Mouse (Mus musculus) spleen, embryonic (tissue): ENCODE data around the gene B4galt2.

Source experiments
- CTCF ChIA-PET: fragments of 350-600 bp; sonication (Branson Sonifier 250); formaldehyde crosslinking; loops from one replicate; lab custom pipeline; 2022; lab: Charles Lee

Gene B4galt2

GRCm38 (mm10) chr4:117882701-117883691 lies at the start of gene B4galt2:
Gene B4galt2, minus strand, starts transcription at chr4:117883487.
- CTCF ChIA-PET, result no interaction called here

- CTCF ChIA-PET, result no interaction called here
Observed at GRCm38 (mm10) chr4:117929391-117929881, 46.1 kb upstream of the B4galt2 start, which contains the start of gene Artn. Gene Artn, minus strand, starts transcription at chr4:117929763.

- CTCF ChIA-PET, result no interaction called here
Observed at GRCm38 (mm10) chr4:117928699-117929241, 45.5 kb upstream of the B4galt2 start.

- CTCF ChIA-PET, result no interaction called here
Observed at GRCm38 (mm10) chr4:117928234-117928633, 44.9 kb upstream of the B4galt2 start.

- CTCF ChIA-PET, result no interaction called here
Observed at GRCm38 (mm10) chr4:117926545-117927482, 43.5 kb upstream of the B4galt2 start.

GRCm38 (mm10) chr4:117924916-117925315 lies 41.6 kb upstream of the B4galt2 start:
- CTCF ChIA-PET, result interaction anchor here (0.8 kb wide), 2 partner anchors 40 to 248 kb away, joined by 3 to 4 read pairs; no protein-coding TSS in a partner anchor

- CTCF ChIA-PET, result no interaction called here
Observed at GRCm38 (mm10) chr4:117923450-117923849, 40.2 kb upstream of the B4galt2 start.

- CTCF ChIA-PET, result interaction anchor here (0.7 kb wide), 1 partner anchor 1437 kb away, joined by 15 read pairs; no protein-coding TSS in a partner anchor
Observed at GRCm38 (mm10) chr4:117921358-117921757, 38.1 kb upstream of the B4galt2 start.

- CTCF ChIA-PET, result no interaction called here
Observed at GRCm38 (mm10) chr4:117918762-117919161, 35.5 kb upstream of the B4galt2 start.

GRCm38 (mm10) chr4:117918261-117918660 lies 35.0 kb upstream of the B4galt2 start:
- CTCF ChIA-PET, result no interaction called here

- CTCF ChIA-PET, result no interaction called here
Observed at GRCm38 (mm10) chr4:117917847-117918246, 34.6 kb upstream of the B4galt2 start.

GRCm38 (mm10) chr4:117917402-117917801 lies 34.1 kb upstream of the B4galt2 start:
- CTCF ChIA-PET, result interaction anchor here (0.7 kb wide), 1 partner anchor 366 kb away, joined by 3 read pairs; no protein-coding TSS in a partner anchor

- CTCF ChIA-PET, result interaction anchor here (1.4 kb wide), 1 partner anchor 14 kb away, joined by 3 read pairs; no protein-coding TSS in a partner anchor
Observed at GRCm38 (mm10) chr4:117916386-117916785, 33.1 kb upstream of the B4galt2 start.

GRCm38 (mm10) chr4:117915489-117916105 lies 32.3 kb upstream of the B4galt2 start:
- CTCF ChIA-PET, result interaction anchor here (1.4 kb wide), 1 partner anchor 13 kb away, joined by 3 read pairs; no protein-coding TSS in a partner anchor

- CTCF ChIA-PET, result interaction anchor here (0.6 to 1.4 kb wide), 2 partner anchors 11 to 55 kb away, joined by 3 read pairs; no protein-coding TSS in a partner anchor
Observed at GRCm38 (mm10) chr4:117914591-117915442, 31.5 kb upstream of the B4galt2 start, which contains the start of gene Ipo13. Gene Ipo13, minus strand, starts transcription at chr4:117914999.

- CTCF ChIA-PET, result interaction anchor here (0.6 to 1.4 kb wide), 3 partner anchors 10 to 1086 kb away, joined by 3 to 5 read pairs (median 3); no protein-coding TSS in a partner anchor
Observed at GRCm38 (mm10) chr4:117914031-117914430, 30.7 kb upstream of the B4galt2 start.

- CTCF ChIA-PET, result interaction anchor here (0.7 kb wide), 1 partner anchor 1085 kb away, joined by 5 read pairs; no protein-coding TSS in a partner anchor
Observed at GRCm38 (mm10) chr4:117913421-117913820, 30.1 kb upstream of the B4galt2 start.

GRCm38 (mm10) chr4:117912685-117913273 lies 29.5 kb upstream of the B4galt2 start:
- CTCF ChIA-PET, result no interaction called here

- CTCF ChIA-PET, result no interaction called here
Observed at GRCm38 (mm10) chr4:117912131-117912561, 28.9 kb upstream of the B4galt2 start.
